Mouse (Mus musculus): ENCODE measurements around the gene Snx20.
A peak's percentile ranks its signal among the peaks of the same experiment; 100 is the strongest.

Gene Snx20

DNA sequence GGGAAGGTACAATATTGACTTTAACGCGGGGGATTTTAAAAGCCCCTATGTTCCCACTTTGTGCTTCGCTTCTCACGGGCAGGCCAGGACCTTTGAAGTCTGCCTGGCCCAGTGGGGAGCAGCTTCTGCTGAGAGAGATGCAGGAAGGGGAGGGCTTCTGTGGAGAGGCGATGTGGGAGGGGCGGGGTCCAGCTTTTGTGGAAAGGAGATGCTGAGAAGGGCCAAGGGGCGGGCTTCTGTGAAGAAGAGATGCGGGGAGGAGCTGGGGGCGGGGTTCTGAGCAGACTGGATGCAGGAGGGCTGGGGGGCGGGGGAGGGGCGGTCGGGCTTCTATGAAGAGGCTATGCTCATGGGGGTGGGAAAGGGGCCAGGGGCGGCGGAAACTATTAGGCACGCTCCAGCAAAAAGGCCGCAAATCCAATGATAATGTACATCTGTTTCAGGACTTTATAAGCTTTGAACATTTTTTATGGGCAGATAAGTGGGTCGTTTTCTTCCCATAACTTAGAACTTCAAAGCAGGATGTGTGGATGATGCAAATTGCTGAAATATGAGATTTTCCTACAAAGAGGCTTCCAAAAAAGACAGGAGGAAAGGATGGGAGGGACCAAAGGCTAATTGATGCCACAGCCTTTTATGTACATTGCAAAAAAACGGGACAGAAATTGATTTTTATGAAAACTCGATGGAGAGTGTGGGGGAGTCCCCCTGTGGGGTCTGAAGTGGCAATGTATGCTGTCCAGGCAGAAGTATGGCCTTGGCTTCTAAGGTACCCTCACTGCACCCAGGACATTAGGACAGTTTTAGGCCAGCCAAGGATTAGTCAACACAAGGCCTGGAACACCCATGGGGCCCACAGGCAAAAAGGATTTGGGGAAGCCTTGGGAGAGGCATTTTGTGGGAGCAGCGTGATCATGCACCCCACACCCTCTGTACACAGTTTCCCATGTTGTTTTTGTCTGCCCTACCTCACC, 31.6 kb downstream of the Snx20 start:
- peak; percentile 66 for DNase-seq (ENCODE audit: low read depth, low spot score)

DNA sequence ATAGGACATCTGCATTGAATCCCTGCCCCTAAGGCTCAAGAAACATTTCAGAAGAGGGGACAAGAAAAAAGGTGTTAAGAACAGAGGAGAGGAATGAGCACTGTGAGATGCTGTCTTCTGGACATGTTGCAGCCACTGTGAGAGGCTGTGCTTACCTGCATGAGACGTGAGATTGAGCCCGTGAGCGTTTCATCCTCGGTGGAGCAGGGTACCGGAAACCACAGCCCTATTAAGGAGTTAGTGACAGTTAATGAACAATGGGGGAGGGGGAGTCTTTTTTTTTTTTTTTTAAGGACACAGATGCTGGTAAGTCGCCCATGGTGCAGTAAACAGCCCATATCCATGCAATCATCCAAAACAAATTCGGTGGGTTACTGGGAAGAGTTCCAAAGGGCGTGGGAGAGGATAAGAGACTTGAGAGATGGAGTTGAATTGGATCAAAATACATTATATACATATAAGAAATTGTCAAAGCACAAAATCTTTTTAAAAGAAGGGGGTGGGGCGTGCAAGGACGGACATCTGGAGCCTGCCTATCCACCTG, 32.4 kb downstream of the Snx20 start:
- peak; percentile 25 for DNase-seq (ENCODE audit: low read depth, low spot score)

DNA sequence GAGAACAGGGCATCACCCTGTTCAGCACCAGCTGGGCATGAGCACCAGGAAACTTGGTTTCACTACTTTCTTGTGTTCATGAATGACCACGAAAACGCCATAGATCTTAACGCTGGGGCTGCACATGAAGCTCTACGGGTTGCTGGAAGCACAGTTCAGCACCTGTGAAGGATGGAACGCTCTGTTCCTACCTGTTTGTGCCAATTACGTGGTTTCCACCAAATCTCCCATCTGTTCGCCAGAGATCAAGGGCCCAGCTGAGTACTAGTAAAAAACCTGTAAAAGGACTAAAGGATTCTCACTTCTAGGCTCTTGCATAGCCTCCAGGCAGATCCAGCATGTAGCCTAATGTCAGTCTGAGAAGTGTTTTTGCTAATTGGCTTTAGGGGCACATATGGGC, 36.4 kb downstream of the Snx20 start:
- DNase-seq (ENCODE audit: low read depth, low spot score): no peak

DNA sequence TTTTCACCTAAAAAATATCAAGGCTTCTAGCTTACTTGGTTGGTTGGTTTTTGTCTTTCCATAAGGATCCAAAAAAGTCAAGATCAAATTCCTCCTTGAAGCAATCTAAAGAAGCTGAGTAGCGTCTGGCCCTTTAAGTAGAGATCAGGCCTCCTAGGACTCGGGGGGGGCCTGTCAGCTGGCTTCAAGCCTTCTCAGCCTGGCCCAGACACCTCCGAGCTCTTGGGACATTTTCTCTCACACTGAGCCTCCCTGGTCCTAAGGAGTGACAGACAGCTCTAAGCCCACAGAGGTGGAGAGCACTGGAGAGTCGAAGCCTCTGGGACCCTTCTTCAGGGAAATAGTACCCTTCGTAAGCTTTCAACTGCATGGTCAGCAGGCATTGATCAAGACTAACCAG, 37.4 kb downstream of the Snx20 start:
- DNase-seq (ENCODE audit: low read depth, low spot score): no peak

DNA sequence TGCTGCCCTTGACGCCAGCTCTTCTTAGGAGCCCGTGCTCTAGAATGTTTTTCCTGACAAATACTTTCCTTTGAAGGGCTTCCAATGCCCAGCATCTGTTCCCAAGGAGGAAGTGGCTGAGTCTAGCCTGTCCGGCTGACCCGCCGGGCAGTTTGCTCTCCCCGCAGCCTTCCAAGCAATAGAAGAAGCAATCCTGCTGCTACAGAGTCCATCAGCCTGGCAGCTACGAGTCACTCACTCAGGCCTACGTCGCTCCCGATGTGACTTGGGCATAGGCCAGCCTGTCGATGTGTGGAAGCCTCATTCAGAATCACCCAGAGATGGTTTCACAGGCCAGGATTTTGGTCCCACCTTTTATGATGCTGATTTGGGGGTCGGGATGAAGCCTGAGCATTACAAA, 39.9 kb downstream of the Snx20 start:
- no peak for DNase-seq (ENCODE audit: low read depth, low spot score)

DNA sequence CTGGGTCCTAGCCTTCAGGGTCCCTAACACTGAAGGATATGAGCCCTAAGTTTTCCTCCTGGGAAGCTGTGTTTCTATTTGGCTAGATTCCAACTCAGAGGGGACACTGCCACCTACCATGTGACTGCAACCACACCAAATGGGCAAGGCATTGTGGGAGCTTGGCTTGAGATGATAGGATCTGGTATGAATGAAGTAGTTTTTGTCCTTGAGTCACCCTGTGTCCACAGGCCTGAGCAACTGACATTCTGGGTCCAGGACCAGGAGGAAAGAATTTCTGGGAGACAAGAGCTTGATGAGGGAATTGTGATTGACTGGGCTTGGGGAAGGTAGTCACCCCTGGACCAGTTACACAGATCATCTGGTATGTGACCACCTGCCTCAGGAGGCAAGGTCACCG, 42.0 kb downstream of the Snx20 start:
- DNase-seq (ENCODE audit: low read depth, low spot score): no peak

DNA sequence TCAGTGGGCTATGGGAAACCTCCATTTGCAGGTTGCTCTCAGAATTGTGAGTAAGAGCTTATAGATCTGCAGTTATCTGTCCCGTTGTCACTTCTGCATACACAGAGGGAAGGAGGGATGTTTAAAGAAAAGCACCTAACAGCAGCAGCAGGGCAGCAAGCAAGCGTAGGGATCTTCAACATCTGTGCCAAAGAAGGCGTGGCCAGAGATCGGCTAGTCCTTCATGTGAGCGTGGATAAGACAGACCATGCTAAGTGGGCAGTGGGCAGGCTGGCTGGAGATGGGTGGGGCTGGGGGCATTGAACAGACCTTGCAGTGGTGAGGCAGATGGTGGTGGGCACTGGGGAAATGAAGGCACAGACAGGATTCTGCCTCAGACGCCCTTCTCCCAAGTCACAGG, 45.7 kb downstream of the Snx20 start:
- no peak for DNase-seq (ENCODE audit: low read depth, low spot score)

DNA sequence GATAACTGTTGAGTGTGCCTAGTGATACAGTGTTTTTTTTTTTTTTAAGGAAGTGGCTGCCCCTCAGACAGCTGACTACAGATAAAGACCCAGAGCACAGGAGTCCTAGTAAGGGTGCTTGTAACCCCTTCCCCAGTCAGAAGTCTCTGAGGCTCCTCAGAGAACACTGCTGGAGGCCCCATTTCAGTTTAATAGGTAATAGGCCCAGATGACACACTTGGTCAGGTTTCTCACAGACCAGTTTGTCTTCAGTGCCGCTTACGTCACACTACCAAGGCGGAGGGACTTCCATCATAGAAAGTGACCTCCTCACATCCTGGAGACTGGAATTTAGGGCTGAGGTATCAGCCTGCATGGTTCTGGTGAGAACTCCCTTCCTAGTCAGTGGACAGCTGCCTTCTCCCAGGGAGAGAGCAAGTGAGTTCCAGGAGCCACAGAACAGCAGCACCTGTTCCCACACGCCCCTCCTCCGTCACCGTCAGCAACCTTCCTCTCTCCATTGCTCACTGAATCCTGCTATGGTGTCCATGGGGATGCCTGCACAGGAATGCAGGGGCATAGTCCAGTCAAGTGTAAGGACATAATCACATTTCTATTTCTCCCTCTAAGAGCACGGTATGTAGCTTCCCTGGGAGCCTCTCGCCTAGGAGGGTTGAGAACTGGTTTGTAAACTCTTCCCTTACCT, 47.6 kb downstream of the Snx20 start:
- no peak for DNase-seq (ENCODE audit: low read depth, low spot score)

DNA sequence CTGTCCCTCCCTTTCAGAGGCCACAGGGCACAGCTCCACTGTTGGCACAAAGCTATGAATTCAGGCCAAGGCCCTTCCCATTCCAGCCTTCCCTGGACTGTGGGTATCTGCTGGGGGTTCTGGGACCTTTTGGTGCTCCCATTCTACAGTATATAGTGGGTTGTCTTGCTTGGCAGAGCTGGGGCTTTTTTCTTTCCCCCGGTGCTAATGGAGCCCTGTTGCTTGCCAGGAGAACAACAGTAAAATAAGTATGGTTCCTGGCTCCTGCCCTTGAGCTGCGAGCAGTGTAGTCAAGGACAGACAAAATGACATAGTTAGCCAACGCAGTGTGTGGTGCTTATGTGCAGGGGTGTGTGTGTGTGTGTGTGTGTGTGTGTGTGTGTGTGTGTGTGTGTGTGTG, 52.1 kb downstream of the Snx20 start:
- DNase-seq (ENCODE audit: low read depth, low spot score): no peak

DNA sequence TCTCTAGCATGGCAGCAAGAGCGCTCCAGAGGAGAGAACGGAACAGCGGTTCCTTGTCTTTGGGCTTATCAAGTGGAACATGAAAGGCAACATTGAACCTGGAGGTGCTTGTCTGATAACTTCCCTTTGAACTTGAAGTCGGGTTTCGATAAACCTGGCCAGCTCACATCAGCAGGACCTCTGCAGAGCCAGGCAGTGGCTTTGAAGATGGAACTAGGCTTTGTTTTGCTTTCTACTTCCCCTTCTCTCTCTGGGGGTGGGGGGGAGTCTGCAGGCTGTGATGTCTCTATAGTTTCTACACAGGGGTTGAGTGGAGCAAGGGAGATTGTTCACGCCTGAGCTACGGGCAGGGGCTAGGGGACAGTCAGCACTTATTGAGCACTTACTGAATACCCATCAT, 55.1 kb downstream of the Snx20 start:
- DNase-seq (ENCODE audit: low read depth, low spot score): no peak

DNA sequence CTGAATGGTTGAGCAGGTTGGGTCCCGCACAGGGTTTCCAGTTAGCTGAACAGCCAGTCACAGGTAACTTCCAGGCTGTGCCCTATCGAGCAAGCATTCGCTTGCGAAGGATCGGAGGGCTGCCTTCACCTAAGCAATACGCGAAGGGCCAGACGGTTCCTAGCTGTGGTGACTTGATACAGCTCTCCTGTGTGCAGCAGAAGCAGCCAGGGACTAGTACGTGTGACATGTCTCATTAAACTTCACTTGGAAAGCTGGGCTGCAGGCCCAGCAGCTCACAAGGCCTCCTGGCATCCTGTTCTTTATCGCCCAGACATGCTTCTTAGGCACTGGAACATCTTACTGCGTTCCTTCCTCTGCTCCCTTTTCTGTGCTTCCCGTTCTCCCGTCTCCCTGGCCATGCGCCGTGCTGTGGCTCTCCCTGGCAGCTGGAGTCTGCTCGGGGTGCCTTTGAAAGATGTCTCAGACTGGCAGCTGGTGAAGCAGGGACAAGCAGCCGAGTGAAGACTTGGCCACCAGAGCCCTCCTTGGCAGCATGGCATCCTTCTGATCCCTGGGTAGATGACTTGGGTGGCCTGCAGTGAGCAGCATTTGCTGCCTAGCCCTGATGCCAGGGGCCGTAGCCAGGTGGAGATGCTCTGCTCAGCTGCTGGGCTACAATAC, 56.1 kb downstream of the Snx20 start:
- no peak for DNase-seq (ENCODE audit: low read depth, low spot score)

DNA sequence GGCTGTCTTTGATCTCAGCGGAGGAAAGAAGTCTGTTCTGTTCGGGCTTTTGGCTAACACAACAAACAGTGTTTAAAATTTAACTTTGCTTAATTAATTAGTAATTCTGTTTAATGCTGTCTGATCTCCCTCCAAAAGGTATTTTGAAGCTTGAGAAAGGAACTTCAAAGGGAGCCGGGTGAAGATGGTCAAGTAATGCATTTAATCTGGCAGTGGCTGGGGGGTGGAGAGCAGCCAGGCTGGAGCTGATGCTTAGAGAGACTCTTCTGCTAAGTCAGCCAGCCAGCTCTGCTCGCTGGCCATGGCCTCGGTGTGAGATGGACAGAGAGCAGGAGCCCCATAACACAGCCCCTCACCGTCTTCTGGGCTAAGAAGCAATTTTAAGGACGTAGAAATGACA, 56.7 kb downstream of the Snx20 start:
- no peak for DNase-seq (ENCODE audit: low read depth, low spot score)

DNA sequence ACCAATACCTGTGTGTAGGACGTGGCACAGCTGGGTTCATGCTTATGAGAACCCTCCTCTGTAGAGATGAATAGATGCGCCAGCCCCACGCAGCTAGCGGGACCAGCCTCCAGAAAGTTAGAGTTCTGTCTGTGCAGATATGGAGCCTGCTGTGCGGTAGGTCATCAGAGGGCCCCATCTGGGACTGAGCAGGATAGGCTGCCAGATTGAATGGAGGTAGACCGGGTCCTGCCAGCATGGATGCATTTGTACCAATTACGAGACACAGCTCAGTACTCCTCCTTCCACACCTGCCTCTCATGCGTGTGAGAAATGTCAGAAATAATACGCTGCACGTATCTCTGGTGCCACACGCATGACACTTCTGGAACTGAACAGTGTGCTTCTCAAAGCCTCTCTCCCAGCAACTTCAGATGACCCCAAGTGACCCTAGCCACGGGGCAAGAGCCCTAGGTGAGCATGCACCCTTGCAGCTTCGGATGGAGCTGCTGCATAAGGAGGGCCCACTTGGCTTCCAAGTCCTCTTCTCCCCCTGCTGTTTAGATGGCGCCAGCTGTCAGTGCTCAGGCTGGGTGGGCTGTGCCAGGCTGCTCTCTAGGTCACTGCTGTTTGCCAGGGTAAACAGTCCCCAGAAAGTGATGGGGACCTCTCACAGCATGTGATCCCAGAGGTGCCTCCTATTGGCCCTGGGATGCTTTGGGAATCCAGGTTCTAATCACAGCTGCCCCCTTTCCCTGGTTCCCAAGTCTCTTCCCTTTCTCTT, 57.3 kb downstream of the Snx20 start:
- DNase-seq (ENCODE audit: low read depth, low spot score): no peak

DNA sequence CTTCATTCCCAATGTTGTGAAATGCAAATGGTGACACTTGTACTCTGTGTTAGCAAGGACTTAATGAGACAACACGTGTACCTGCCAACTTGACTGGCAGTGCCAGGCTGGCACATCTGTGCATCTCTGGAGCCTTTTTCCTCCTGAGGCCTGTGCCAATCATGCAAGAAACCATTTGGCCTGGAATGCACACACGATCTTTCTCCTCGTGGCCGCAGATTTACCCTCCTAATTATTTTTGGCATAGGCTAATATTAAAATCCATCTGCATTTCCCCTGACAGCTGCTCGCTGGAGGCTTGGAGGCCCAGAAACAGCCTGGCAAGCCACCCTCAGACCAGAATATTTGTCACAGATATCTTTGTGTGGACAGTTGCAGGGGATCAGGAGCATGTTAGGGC, 58.3 kb downstream of the Snx20 start:
- no peak for DNase-seq (ENCODE audit: low read depth, low spot score)
